In genomic region chr4:45795191-45795811, GRCm38 (mm10) we compare ENCODE assay signal across 7 mouse cellular contexts. TPM values are rescaled to one million over a fixed set of nuclear protein-coding genes. Genes with fewer than 3 reads are reported as not detected.
DNase-seq lines count a peak whose midpoint lies in the region; ATAC-seq and TF ChIP-seq lines count a peak whose summit lies in the region.

No protein-coding gene starts in this region.

- peak; percentile 73 for DNase-seq in embryo, embryonic 9.5 days (ENCODE audit: extremely low spot score)
- DNase-seq in intestine, embryonic 14.5 days (ENCODE audit: low spot score) = peak; percentile 79
- no peak for DNase-seq in gastrocnemius, postnatal 10 days
- DNase-seq in layer of hippocampus, adult 9-11 months = no peak

- no peak for TF ChIP-seq CTCF in bone marrow, adult 2 months (IDR thresholded peaks at IDR 0.05; ENCODE audit: control insufficient read depth, insufficient read depth, low read length)

- no peaks in the 10 kb centered on the region for H3K9me3 ChIP-seq in intestine, embryonic 14.5 days (ENCODE audit: control insufficient read depth, low read length)
- no peaks in the 10 kb centered on the region for H3K9me3 ChIP-seq in liver, embryonic 15.5 days (replicated peaks)
- H3K9me3 ChIP-seq in stomach, embryonic 14.5 days (ENCODE audit: control insufficient read depth, low read depth, low read length) = no peaks in the 10 kb centered on the region

- no peaks in the 10 kb centered on the region for H3K27me3 ChIP-seq in intestine, embryonic 14.5 days (replicated peaks; ENCODE audit: control insufficient read depth, insufficient read depth, low read length)
- peaks cover 19% of the 10 kb centered on the region; the same call in 1 of the 2 replicates for H3K27me3 ChIP-seq in liver, embryonic 15.5 days
- H3K27me3 ChIP-seq in stomach, embryonic 14.5 days (ENCODE audit: control insufficient read depth, insufficient read depth, low read length) = no peaks in the 10 kb centered on the region

- H3K27ac ChIP-seq in bone marrow, adult 2 months (ENCODE audit: control insufficient read depth, insufficient read depth, low read depth, low read length, poor library complexity) = peak overlapping the region; percentile 83
- peak overlapping the region; percentile 90 for H3K27ac ChIP-seq in intestine, embryonic 14.5 days (ENCODE audit: low read depth)
- 0 out of 2 replicates have a peak overlapping the region, but pooled peaks have one; percentile 20 for H3K27ac ChIP-seq in liver, embryonic 15.5 days (replicated peaks)
- peak overlapping the region; percentile 72 for H3K27ac ChIP-seq in stomach, embryonic 14.5 days (ENCODE audit: low read length)

- H3K4me3 ChIP-seq in bone marrow, adult 2 months (replicated peaks; ENCODE audit: control insufficient read depth, low read depth, low read length) = peak overlapping the region; percentile 34
- peak overlapping the region; percentile 25; the same call in 1 of the 2 replicates for H3K4me3 ChIP-seq in intestine, embryonic 14.5 days (ENCODE audit: low read depth, low read length)
- H3K4me3 ChIP-seq in liver, embryonic 15.5 days (replicated peaks) = peak overlapping the region; percentile 9; the same call in 1 of the 2 replicates
- peak overlapping the region; percentile 10 for H3K4me3 ChIP-seq in stomach, embryonic 14.5 days (ENCODE audit: low read depth, low read length)

- peak overlapping the region; percentile 60 for H3K4me2 ChIP-seq in intestine, embryonic 14.5 days (ENCODE audit: low read length)
- H3K4me2 ChIP-seq in liver, embryonic 15.5 days = peak overlapping the region; percentile 49
- peak overlapping the region; percentile 39 for H3K4me2 ChIP-seq in stomach, embryonic 14.5 days (replicated peaks; ENCODE audit: low read depth, low read length)

- H3K9ac ChIP-seq in intestine, embryonic 14.5 days (ENCODE audit: low read length) = peak overlapping the region; percentile 37
- H3K9ac ChIP-seq in liver, embryonic 15.5 days = no peak overlapping the region
- H3K9ac ChIP-seq in stomach, embryonic 14.5 days (replicated peaks; ENCODE audit: low read depth, low read length) = no peak overlapping the region

- ATAC-seq in intestine, embryonic 14.5 days (replicated peaks; ENCODE audit: low FRiP score, low TSS enrichment, low read depth) = peak; percentile 67
- no peak for ATAC-seq in liver, embryonic 15.5 days (ENCODE audit: insufficient read depth)
- ATAC-seq in stomach, embryonic 14.5 days (ENCODE audit: insufficient number of reproducible peaks, insufficient read depth, low FRiP score, low read depth) = peak; percentile 64

- no peaks in the 10 kb centered on the region for H3K36me3 ChIP-seq in intestine, embryonic 14.5 days (ENCODE audit: control insufficient read depth, insufficient read depth, low read length)
- H3K36me3 ChIP-seq in liver, embryonic 15.5 days (replicated peaks) = no peaks in the 10 kb centered on the region
- H3K36me3 ChIP-seq in stomach, embryonic 14.5 days (ENCODE audit: control insufficient read depth, insufficient read depth, low read length) = no peaks in the 10 kb centered on the region

- no peak for TF ChIP-seq POLR2A in bone marrow, adult 2 months (IDR thresholded peaks at IDR 0.05; ENCODE audit: borderline replicate concordance, control insufficient read depth, low read depth, low read length)

- under 1% methylated on average over 12 of the region's 12 CpGs for WGBS in bone marrow, adult 2 months
- WGBS in intestine, embryonic 14.5 days = 3% methylated on average over 12 of the region's 12 CpGs
- WGBS in liver, embryonic 15.5 days (ENCODE audit: insufficient replicate concordance) = 3% methylated on average over 12 of the region's 12 CpGs
- 4% methylated on average over 12 of the region's 12 CpGs for WGBS in stomach, embryonic 14.5 days

- no peaks in the 10 kb centered on the region; the same call in 1 of the 2 replicates for H3K4me1 ChIP-seq in bone marrow, adult 2 months (ENCODE audit: control insufficient read depth, insufficient read depth, low read length)
- peaks cover 33% of the 10 kb centered on the region for H3K4me1 ChIP-seq in intestine, embryonic 14.5 days (replicated peaks; ENCODE audit: control insufficient read depth, insufficient read depth, low read length)
- peaks cover 14% of the 10 kb centered on the region for H3K4me1 ChIP-seq in liver, embryonic 15.5 days (replicated peaks)
- H3K4me1 ChIP-seq in stomach, embryonic 14.5 days (ENCODE audit: control insufficient read depth, insufficient read depth, low read length) = peaks cover 15% of the 10 kb centered on the region; the same call in 1 of the 2 replicates

RNA-seq across cellular contexts. Expression of gene Aldh1b1, which starts 3.5 kb away (rescaled TPM):
- polyA plus RNA-seq in bone marrow, adult 2 months (2011; ENCODE audit: insufficient read depth, insufficient read length, low replicate concordance, missing spikeins) = 2.3 and 13.1 TPM in 2 replicates
- polyA plus RNA-seq in intestine, embryonic 14.5 days (2014; fragmentation: Nextera tagmentation; extraction: Ambion mirVana) = 96.9 and 115 TPM in 2 replicates
- 84.6 and 101 TPM in 2 replicates for polyA plus RNA-seq in liver, embryonic 15.5 days (2015; fragmentation: Nextera tagmentation; extraction: Ambion mirVana)
- 5.0 and 12.5 TPM in 2 replicates for polyA plus RNA-seq in stomach, embryonic 14.5 days (2014; fragmentation: Nextera tagmentation; extraction: Ambion mirVana)
- 1 to 10 TPM; 1.8 to 2.5 TPM for total RNA-seq in gastrocnemius, postnatal 10 days (2021)

RNA-seq across cellular contexts. Expression of gene Igfbpl1, which starts 31.4 kb away (rescaled TPM):
- polyA plus RNA-seq in bone marrow, adult 2 months (2011; ENCODE audit: insufficient read depth, insufficient read length, low replicate concordance, missing spikeins) = 1.6 TPM in 1 of 2 replicates, not detected in the other
- polyA plus RNA-seq in intestine, embryonic 14.5 days (2014; fragmentation: Nextera tagmentation; extraction: Ambion mirVana) = 0.67 and 1.3 TPM in 2 replicates
- polyA plus RNA-seq in liver, embryonic 15.5 days (2015; fragmentation: Nextera tagmentation; extraction: Ambion mirVana) = not detected in 2 replicates
- polyA plus RNA-seq in stomach, embryonic 14.5 days (2014; fragmentation: Nextera tagmentation; extraction: Ambion mirVana) = 0.48 and 1.2 TPM in 2 replicates
- under 1 TPM in 1 of 2 experiments, not detected in 1; 0.11 TPM for total RNA-seq in gastrocnemius, postnatal 10 days (2021)

RNA-seq across cellular contexts. Expression of gene Stra6l, which starts 53.2 kb away (rescaled TPM):
- not detected in 2 replicates for polyA plus RNA-seq in bone marrow, adult 2 months (2011; ENCODE audit: insufficient read depth, insufficient read length, low replicate concordance, missing spikeins)
- polyA plus RNA-seq in intestine, embryonic 14.5 days (2014; fragmentation: Nextera tagmentation; extraction: Ambion mirVana) = 6.9 and 8.7 TPM in 2 replicates
- polyA plus RNA-seq in liver, embryonic 15.5 days (2015; fragmentation: Nextera tagmentation; extraction: Ambion mirVana) = 5.9 and 7.2 TPM in 2 replicates
- 0.11 and 0.12 TPM in 2 replicates for polyA plus RNA-seq in stomach, embryonic 14.5 days (2014; fragmentation: Nextera tagmentation; extraction: Ambion mirVana)
- total RNA-seq in gastrocnemius, postnatal 10 days (2021) = under 1 TPM in 1 of 2 experiments, not detected in 1; 0.14 TPM

Comparison
In these comparisons a context has a peak if more than half of its experiments do, and no peak if none do; other contexts are left out.
1. H3K27ac ChIP-seq: peak in every context shown above with its lines; median percentile 90 in intestine, embryonic 14.5 days; 83 in bone marrow, adult 2 months; 72 in stomach, embryonic 14.5 days; 20 in liver, embryonic 15.5 days.
2. DNase-seq: peak in embryo, embryonic 9.5 days (single experiment) and intestine, embryonic 14.5 days (single experiment); none in gastrocnemius, postnatal 10 days (single experiment) and layer of hippocampus, adult 9-11 months (single experiment).
3. Peak in every context shown above with its lines, with median percentiles within 50 percentile points of each other: H3K4me3 ChIP-seq and H3K4me2 ChIP-seq.